Mouse (Mus musculus) hindbrain, embryonic 16.5 days (tissue): ENCODE results near the gene Gjb6. TPM values are rescaled to one million over a fixed set of nuclear protein-coding genes. Genes with fewer than 3 reads are reported as not detected.

Experiments used
- ATAC-seq: fragments of 200-750 bp; cut with Nextera tagmentation; 2 replicates; pipeline ENCODE4 v1.8.0; 2017; ENCODE audit warnings: moderate TSS enrichment, moderate library complexity
- H3K27ac ChIP-seq: fragments of 300-500 bp; sonication (generic); 2 replicates; pipeline ENCODE4 v1.5.1; 2014; ENCODE audit warnings: low read depth, mild to moderate bottlenecking, control low read depth, low read length, moderate library complexity
- H3K27me3 ChIP-seq: fragments of 300-500 bp; sonication (generic); replicated peaks from 2 replicates; pipeline ENCODE4 v1.6.1; 2014; ENCODE audit warnings: low read length; ENCODE audit not compliant: control insufficient read depth, insufficient read depth
- H3K36me3 ChIP-seq: fragments of 300-500 bp; sonication (generic); 2 replicates; pipeline ENCODE4 v1.6.1; 2014; ENCODE audit warnings: mild to moderate bottlenecking, low read length, moderate library complexity, mixed read lengths; ENCODE audit not compliant: control insufficient read depth, insufficient read depth
- H3K4me1 ChIP-seq: fragments of 300-500 bp; sonication (generic); 2 replicates; pipeline ENCODE4 v1.6.1; 2014; ENCODE audit warnings: low read depth, low read length; ENCODE audit not compliant: control insufficient read depth, insufficient read depth
- H3K4me2 ChIP-seq: fragments of 300-500 bp; sonication (generic); 2 replicates; pipeline ENCODE4 v1.6.1; 2014; ENCODE audit warnings: mild to moderate bottlenecking, low read length, control low read depth, moderate library complexity
- H3K4me3 ChIP-seq: fragments of 300-500 bp; sonication (generic); 2 replicates; pipeline ENCODE4 v1.5.1; 2014; ENCODE audit warnings: mild to moderate bottlenecking, low read length, control low read depth, moderate library complexity
- H3K9ac ChIP-seq: fragments of 300-500 bp; sonication (generic); 2 replicates; pipeline ENCODE4 v1.6.1; 2014; ENCODE audit warnings: low read depth, mild to moderate bottlenecking, control low read depth, low read length, moderate library complexity
- H3K9me3 ChIP-seq: fragments of 300-500 bp; sonication (generic); 2 replicates; pipeline ENCODE4 v1.6.1; 2014; ENCODE audit warnings: mild to moderate bottlenecking, low read length, moderate library complexity; ENCODE audit not compliant: control insufficient read depth
- WGBS: fragments of 180-500 bp; shearing (Covaris S2); extraction: QIAGEN DNeasy Blood & Tissue Kit; methylation state at CpG from one replicate; pipeline ENCODE4 v1.1.7; 2014; 5-methylcytosine and 5-hydroxymethylcytosine counted together
- polyA plus RNA-seq: library from polyadenylated mRNA; unstranded; fragments of >200 nt; fragmentation: Nextera tagmentation; extraction: Ambion mirVana; gene quantifications from 2 replicates; pipeline ENCODE4 v1.2.1, GENCODE M21; 2015

Gjb6 gene
- polyA plus RNA-seq, 1 experiment from 2014 or later: 25.8 TPM

- peak within 1 kb of the TSS; percentile 26; the same call in 1 of the 2 replicates for H3K27ac ChIP-seq
- H3K9ac ChIP-seq: no peak within 1 kb of the TSS
- peaks cover 3% of the 10 kb centered on the region; the same call in 1 of the 2 replicates for H3K27me3 ChIP-seq
- H3K4me3 ChIP-seq: no peak within 1 kb of the TSS
- peak within 1 kb of the TSS; percentile 38 for H3K4me2 ChIP-seq
- ATAC-seq: peak; percentile 98
- WGBS: 8% methylated on average over 13 of the region's 13 CpGs
- no peaks in the 10 kb centered on the region for H3K36me3 ChIP-seq
- H3K9me3 ChIP-seq: no peaks in the 10 kb centered on the region
- H3K4me1 ChIP-seq: peaks cover 8% of the 10 kb centered on the region
Measured at GRCm38 (mm10) chr14:57115823-57116544, 17.4 kb downstream of the Gjb6 start, which contains the start of gene Gm4491. Gene Gm4491 (minus strand): TSS chr14:57115883.

GRCm38 (mm10) chr14:57109194-57109593 lies 24.2 kb downstream of the Gjb6 start:
- peak; percentile 55; the same call in 1 of the 2 replicates for ATAC-seq
- H3K4me1 ChIP-seq: peaks cover 7% of the 10 kb centered on the region

DNA sequence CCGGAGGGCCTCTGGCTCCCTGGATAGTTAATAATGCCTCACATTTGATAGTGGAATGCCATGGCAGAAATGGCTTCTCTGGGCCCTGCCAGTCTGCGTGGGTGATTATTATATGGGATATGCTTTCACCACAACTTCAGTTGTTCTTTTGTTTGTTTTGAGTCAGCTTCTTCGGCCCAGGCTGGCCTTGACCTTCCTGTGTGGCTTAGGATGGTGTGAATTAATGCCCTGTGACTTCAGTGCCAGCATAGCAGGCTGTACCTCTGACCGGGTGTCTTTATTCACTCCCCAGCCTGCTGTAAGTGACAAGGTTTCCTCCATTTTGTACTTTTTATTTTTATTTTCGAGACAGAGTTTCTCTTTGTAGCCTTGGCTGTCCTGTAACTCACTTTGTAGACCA lies 25.5 kb downstream of the Gjb6 start:
- Histone ChIP-seq H3K4me2 (no peak overlapping the region), H3K4me1 (peaks cover 9% of the 10 kb centered on the region), H3K27me3 (peaks cover 35% of the 10 kb centered on the region), H3K4me3 (no peak overlapping the region), H3K27ac (no peak overlapping the region), H3K9ac (no peak overlapping the region), H3K9me3 (no peaks in the 10 kb centered on the region), H3K36me3 (no peaks in the 10 kb centered on the region)
- ATAC-seq: no peak
- WGBS: 72% methylated on average over 5 of the region's 5 CpGs

More at GRCm38 (mm10) chr14:57109194-57109593, 24.2 kb downstream of the Gjb6 start:
- Histone ChIP-seq H3K4me3 (no peak overlapping the region), H3K9ac (no peak overlapping the region), H3K27me3 (peaks cover 23% of the 10 kb centered on the region), H3K27ac (no peak overlapping the region), H3K36me3 (no peaks in the 10 kb centered on the region), H3K9me3 (no peaks in the 10 kb centered on the region), H3K4me2 (no peak overlapping the region)
- WGBS: 7% methylated on average over 4 of the region's 4 CpGs

- 81% methylated on average over 8 of the region's 8 CpGs for WGBS
- no peak overlapping the region for H3K4me3 ChIP-seq
- H3K36me3 ChIP-seq: no peaks in the 10 kb centered on the region
- no peaks in the 10 kb centered on the region for H3K9me3 ChIP-seq
- ATAC-seq: no peak
- no peak overlapping the region for H3K9ac ChIP-seq
- H3K4me2 ChIP-seq: no peak overlapping the region
- H3K27me3 ChIP-seq: peaks cover 39% of the 10 kb centered on the region
- H3K4me1 ChIP-seq: peaks cover 9% of the 10 kb centered on the region
- H3K27ac ChIP-seq: no peak overlapping the region
Measured at GRCm38 (mm10) chr14:57107091-57107490, 26.3 kb downstream of the Gjb6 start.

DNA sequence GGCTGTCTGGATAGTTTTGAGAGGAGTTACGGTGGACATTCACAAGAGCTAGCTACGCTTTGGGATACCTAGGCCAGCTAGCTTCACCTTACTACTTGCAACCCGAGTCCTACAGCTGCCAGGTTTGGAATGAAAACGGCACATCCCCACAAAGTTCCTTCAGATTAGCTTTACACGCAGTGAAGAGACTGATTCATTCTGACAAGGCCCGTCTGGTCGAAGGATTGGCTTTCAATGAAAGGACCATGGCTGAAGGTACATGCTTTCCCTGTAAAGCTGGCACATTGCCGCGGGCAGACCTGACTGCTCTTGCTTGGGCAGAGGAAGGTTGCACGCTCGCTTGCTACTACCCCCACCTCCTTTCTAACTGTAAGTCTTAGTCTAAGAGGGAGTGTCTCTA lies 27.7 kb downstream of the Gjb6 start:
- 44% methylated on average over 11 of the region's 11 CpGs for WGBS
- Histone ChIP-seq H3K9me3 (no peaks in the 10 kb centered on the region), H3K4me1 (peaks cover 9% of the 10 kb centered on the region), H3K27me3 (peaks cover 42% of the 10 kb centered on the region), H3K27ac (no peak overlapping the region), H3K9ac (no peak overlapping the region), H3K4me2 (no peak overlapping the region), H3K36me3 (no peaks in the 10 kb centered on the region), H3K4me3 (no peak overlapping the region)
- no peak for ATAC-seq

DNA sequence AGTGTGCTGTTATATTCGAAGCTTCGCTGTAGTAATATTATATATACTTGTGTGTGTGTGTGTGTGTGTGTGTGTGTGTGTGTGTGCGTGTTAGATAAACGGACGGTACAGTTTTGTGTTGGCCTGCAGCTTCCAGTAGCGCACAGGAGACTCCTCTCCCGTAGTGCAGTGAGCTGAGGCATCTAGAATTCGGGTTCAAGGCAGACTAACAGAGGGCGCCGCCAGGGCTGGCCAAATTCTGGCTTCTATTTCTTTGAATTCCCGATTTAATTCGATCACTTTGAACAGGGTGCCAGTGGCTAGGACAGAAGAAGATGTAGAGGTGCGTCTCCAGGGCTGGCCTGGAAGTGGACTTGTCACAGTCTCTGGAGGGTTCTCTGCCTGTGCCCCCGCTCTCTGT lies 28.3 kb downstream of the Gjb6 start:
- no peaks in the 10 kb centered on the region for H3K36me3 ChIP-seq
- no peak for ATAC-seq
- H3K4me3 ChIP-seq: peak overlapping the region; percentile 69
- H3K27me3 ChIP-seq: peaks cover 42% of the 10 kb centered on the region
- no peak overlapping the region for H3K9ac ChIP-seq
- H3K27ac ChIP-seq: no peak overlapping the region
- WGBS: 9% methylated on average over 14 of the region's 14 CpGs
- H3K4me2 ChIP-seq: peak overlapping the region; percentile 100; the same call in 1 of the 2 replicates
- H3K9me3 ChIP-seq: no peaks in the 10 kb centered on the region
- peaks cover 9% of the 10 kb centered on the region for H3K4me1 ChIP-seq

- H3K9ac ChIP-seq: peak within 1 kb of the TSS; percentile 57
- no peaks in the 10 kb centered on the region for H3K9me3 ChIP-seq
- under 1% methylated on average over 61 of the region's 101 CpGs for WGBS
- peak within 1 kb of the TSS; percentile 100 for H3K4me2 ChIP-seq
- H3K4me1 ChIP-seq: peaks cover 9% of the 10 kb centered on the region
- H3K4me3 ChIP-seq: peak within 1 kb of the TSS; percentile 69
- no peaks in the 10 kb centered on the region for H3K36me3 ChIP-seq
- peaks cover 42% of the 10 kb centered on the region for H3K27me3 ChIP-seq
- peak; percentile 79 for ATAC-seq
- H3K27ac ChIP-seq: no peak within 1 kb of the TSS
Measured at GRCm38 (mm10) chr14:57104106-57105023, 29.0 kb downstream of the Gjb6 start, which contains the start of gene Gjb2. Gene Gjb2 (minus strand): TSS chr14:57104702.

GRCm38 (mm10) chr14:57103711-57104105 lies 29.7 kb downstream of the Gjb6 start:
- Histone ChIP-seq H3K9ac (peak overlapping the region; percentile 57), H3K27me3 (peaks cover 42% of the 10 kb centered on the region), H3K4me1 (peaks cover 9% of the 10 kb centered on the region), H3K9me3 (no peaks in the 10 kb centered on the region), H3K4me3 (peak overlapping the region; percentile 69), H3K27ac (no peak overlapping the region), H3K36me3 (no peaks in the 10 kb centered on the region), H3K4me2 (peak overlapping the region; percentile 100)
- ATAC-seq: no peak
- under 1% methylated on average over 22 of the region's 22 CpGs for WGBS

- Histone ChIP-seq H3K27me3 (peaks cover 42% of the 10 kb centered on the region), H3K27ac (no peak overlapping the region), H3K4me1 (peaks cover 9% of the 10 kb centered on the region), H3K9ac (no peak overlapping the region), H3K4me3 (no peak overlapping the region; the same call in 1 of the 2 replicates), H3K4me2 (no peak overlapping the region; the same call in 1 of the 2 replicates), H3K9me3 (no peaks in the 10 kb centered on the region), H3K36me3 (no peaks in the 10 kb centered on the region)
- no peak for ATAC-seq
- 57% methylated on average over 6 of the region's 6 CpGs for WGBS
Measured at GRCm38 (mm10) chr14:57103121-57103520, 30.3 kb downstream of the Gjb6 start.
